Mouse (Mus musculus) small intestine, adult 2 months (tissue): Measurements from ENCODE around the gene Cables2. TPM values are rescaled to one million over a fixed set of nuclear protein-coding genes. Genes with fewer than 3 reads are reported as not detected.

ENCODE experiments used
- H3K27ac ChIP-seq: fragments of 200-500 bp; 2 replicates; pipeline ENCODE4 v1.5.1; 2012; ENCODE audit warnings: low read depth, low read length, control low read depth, inconsistent platforms; ENCODE audit not compliant: insufficient read depth
- H3K27me3 ChIP-seq: fragments of 200-500 bp; 2 replicates; pipeline ENCODE4 v1.6.1; 2012; ENCODE audit warnings: mild to moderate bottlenecking, moderate library complexity, low read length, inconsistent platforms; ENCODE audit not compliant: control insufficient read depth, insufficient read depth
- H3K36me3 ChIP-seq: fragments of 200-500 bp; 2 replicates; pipeline ENCODE4 v1.6.1; 2012; ENCODE audit warnings: mild to moderate bottlenecking, low read length, control low read depth, inconsistent platforms; ENCODE audit not compliant: control insufficient read depth, insufficient read depth
- H3K4me1 ChIP-seq: fragments of 200-500 bp; 2 replicates; pipeline ENCODE4 v1.6.1; 2012; ENCODE audit warnings: low read length, inconsistent platforms, mixed read lengths; ENCODE audit not compliant: control insufficient read depth, insufficient read depth, insufficient read length
- H3K4me3 ChIP-seq: fragments of 200-500 bp; 2 replicates; pipeline ENCODE4 v1.5.1; 2012; ENCODE audit warnings: low read depth, mild to moderate bottlenecking, control low read depth, inconsistent platforms, low read length, moderate library complexity
- CTCF ChIP-seq: fragments of 200-500 bp; IDR thresholded peaks from 2 replicates; pipeline ENCODE4 v1.5.1; 2012; ENCODE audit warnings: low read depth, mild to moderate bottlenecking, control low read depth, inconsistent platforms, low read length, moderate library complexity, mixed read lengths; ENCODE audit not compliant: insufficient replicate concordance, insufficient read length; ENCODE audit errors: extremely low read depth
- POLR2A ChIP-seq: fragments of 200-500 bp; IDR thresholded peaks from 2 replicates; pipeline ENCODE4 v1.6.1; 2012; ENCODE audit warnings: low read depth, mild to moderate bottlenecking, control low read depth, inconsistent platforms, low read length, moderate library complexity
- WGBS: fragments of 180-500 bp; shearing (Covaris S2); methylation state at CpG from one replicate; pipeline ENCODE4 v1.1.7; 2018; 5-methylcytosine and 5-hydroxymethylcytosine counted together
- polyA plus RNA-seq: library from polyadenylated mRNA; depleted of rRNA; stranded (reverse); fragments of >200 nt; gene quantifications from 2 replicates; pipeline ENCODE4 v1.2.3, GENCODE M21; 2012; rRNA removed

The Cables2 gene
- polyA plus RNA-seq, 1 experiment = 32.0 TPM

DNA sequence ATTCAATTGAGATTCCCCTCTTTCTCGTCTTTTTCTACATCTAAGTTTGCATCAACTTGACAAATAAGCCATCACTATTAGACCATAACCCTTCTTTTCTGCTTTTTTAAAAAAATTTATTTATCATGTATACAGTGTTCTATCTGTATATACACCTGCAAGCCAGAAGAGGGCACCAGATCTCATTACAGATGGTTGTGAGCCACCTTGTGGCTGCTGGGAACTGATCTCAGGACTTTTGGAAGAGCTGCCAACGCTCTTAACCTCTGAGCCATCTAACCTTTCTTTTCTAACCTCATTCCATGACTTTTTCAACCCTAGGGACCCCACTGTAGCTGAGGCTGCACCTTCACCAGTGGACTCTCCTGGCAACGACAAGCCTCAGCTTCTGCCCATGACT lies 61.0 kb downstream of the Cables2 start:
- Histone ChIP-seq H3K27ac (no peak overlapping the region), H3K4me3 (no peak overlapping the region), H3K36me3 (no peaks in the 10 kb centered on the region), H3K4me1 (peaks cover 12% of the 10 kb centered on the region), H3K27me3 (no peaks in the 10 kb centered on the region)
- WGBS = 93% methylated on average over 3 of the region's 3 CpGs
- peak; percentile 26; the same call in 1 of the 2 replicates for TF ChIP-seq CTCF
- TF ChIP-seq POLR2A = no peak

DNA sequence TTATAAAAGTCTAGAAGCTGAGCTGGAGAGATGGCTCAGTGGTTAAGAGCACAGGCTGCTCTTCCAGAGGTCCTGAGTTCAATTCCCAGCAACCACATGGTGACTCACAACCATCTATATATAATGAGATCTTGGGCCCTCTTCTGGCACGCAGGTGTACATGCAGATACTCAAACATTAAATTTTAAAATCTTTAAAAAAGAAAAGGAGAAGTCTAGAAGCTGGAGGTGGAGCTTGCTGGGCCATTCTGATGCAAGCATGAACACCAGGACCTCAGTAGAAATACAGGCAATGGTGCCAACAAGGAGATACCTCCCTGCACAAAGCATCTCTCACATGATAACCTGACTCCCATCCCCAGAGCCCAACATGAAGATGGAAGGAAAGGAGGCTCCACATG lies 64.3 kb downstream of the Cables2 start:
- Histone ChIP-seq H3K36me3 (no peaks in the 10 kb centered on the region), H3K27me3 (no peaks in the 10 kb centered on the region), H3K4me1 (peaks cover 3% of the 10 kb centered on the region; the same call in 1 of the 2 replicates), H3K4me3 (no peak overlapping the region), H3K27ac (no peak overlapping the region)
- TF ChIP-seq POLR2A (no peak), CTCF (no peak)
- 81% methylated on average over 1 of the region's 1 CpGs for WGBS

Other genes with a start within 250 kb of the Cables2 start
- gene Lsm14b, start 248.5 kb downstream of the Cables2 start, polyA plus RNA-seq = 10.7 and 23.7 TPM in 2 replicates
- gene Psma7, start 231.1 kb downstream of the Cables2 start, polyA plus RNA-seq = 102 and 152 TPM in 2 replicates
- gene Ss18l1, start 231.0 kb downstream of the Cables2 start, polyA plus RNA-seq = 4.0 and 7.7 TPM in 2 replicates
- 6.3 and 10.2 TPM in 2 replicates for gene Mtg2, start 202.9 kb downstream of the Cables2 start, polyA plus RNA-seq
- gene Hrh3, start 169.0 kb downstream of the Cables2 start, polyA plus RNA-seq = 0.06 and 0.08 TPM in 2 replicates
- 14.1 and 18.1 TPM in 2 replicates for gene Osbpl2, start 154.2 kb downstream of the Cables2 start, polyA plus RNA-seq
- 103 and 148 TPM in 2 replicates for gene Adrm1, start 102.0 kb downstream of the Cables2 start, polyA plus RNA-seq
- gene Lama5, start 47.6 kb downstream of the Cables2 start, polyA plus RNA-seq = 36.0 and 41.7 TPM in 2 replicates
- gene Rps21, start 16.1 kb downstream of the Cables2 start, polyA plus RNA-seq = 2,052 and 2,413 TPM in 2 replicates
- 1.2 and 1.6 TPM in 2 replicates for gene Rbbp8nl, start 16.4 kb upstream of the Cables2 start, polyA plus RNA-seq
- 36.0 and 121 TPM in 2 replicates for gene Gata5, start 61.2 kb upstream of the Cables2 start, polyA plus RNA-seq
- gene Slco4a1, start 182.7 kb upstream of the Cables2 start, polyA plus RNA-seq = 11.2 and 13.9 TPM in 2 replicates
- gene Ntsr1, start 226.5 kb upstream of the Cables2 start, polyA plus RNA-seq = 0.38 and 0.70 TPM in 2 replicates